Mouse (Mus musculus) yolk sac, embryonic 10.5 days (tissue): Measurements from ENCODE around the gene Dennd5b.
"Not testable (repeated sequence)": the region's sequence is repeated elsewhere in the genome, so short reads cannot be mapped to it uniquely, and the experiment has no call there.

Experiments used
- DNase-seq: peaks from one replicate; pipeline ENCODE4 v3.0.0-alpha.2; 2017; ENCODE audit warnings: low spot score

Dennd5b gene

GRCm38 (mm10) chr6:149005009-149005408 lies 96.5 kb downstream of the Dennd5b start:
- DNase-seq = no peak

- peak; percentile 22 for DNase-seq
Measured at GRCm38 (mm10) chr6:148994327-148994999, 107.0 kb downstream of the Dennd5b start.

- peak; percentile 52 for DNase-seq
Measured at GRCm38 (mm10) chr6:148993117-148994077, 108.1 kb downstream of the Dennd5b start.

- DNase-seq = peak; percentile 73
Measured at GRCm38 (mm10) chr6:148992373-148993116, 108.9 kb downstream of the Dennd5b start.

- no peak for DNase-seq
Measured at GRCm38 (mm10) chr6:148991660-148992372, 109.7 kb downstream of the Dennd5b start.

GRCm38 (mm10) chr6:148989792-148990491 lies 111.5 kb downstream of the Dennd5b start:
- DNase-seq = not testable (repeated sequence)

- no peak for DNase-seq
Measured at GRCm38 (mm10) chr6:148986003-148986402, 115.5 kb downstream of the Dennd5b start.

- DNase-seq = no peak
Measured at GRCm38 (mm10) chr6:148980495-148980894, 121.0 kb downstream of the Dennd5b start.

GRCm38 (mm10) chr6:148975096-148975495 lies 126.4 kb downstream of the Dennd5b start:
- DNase-seq = no peak

- DNase-seq = peak; percentile 73
Measured at GRCm38 (mm10) chr6:148972891-148973290, 128.6 kb downstream of the Dennd5b start.

- DNase-seq = peak; percentile 32
Measured at GRCm38 (mm10) chr6:148972059-148972848, 129.2 kb downstream of the Dennd5b start.

- peak; percentile 32 for DNase-seq
Measured at GRCm38 (mm10) chr6:148971385-148971940, 130.0 kb downstream of the Dennd5b start.

- no peak for DNase-seq
Measured at GRCm38 (mm10) chr6:148961285-148961684, 140.2 kb downstream of the Dennd5b start.

- DNase-seq = no peak
Measured at GRCm38 (mm10) chr6:148959540-148960238, 141.8 kb downstream of the Dennd5b start.

- DNase-seq = no peak
Measured at GRCm38 (mm10) chr6:148958712-148959111, 142.8 kb downstream of the Dennd5b start.

- no peak for DNase-seq
Measured at GRCm38 (mm10) chr6:148957046-148957445, 144.4 kb downstream of the Dennd5b start.

- DNase-seq = peak; percentile 88
Measured at GRCm38 (mm10) chr6:148955641-148956420, 145.6 kb downstream of the Dennd5b start.

GRCm38 (mm10) chr6:148946881-148947405 lies 154.5 kb downstream of the Dennd5b start:
- no peak for DNase-seq
